Mouse (Mus musculus) myocyte (in vitro differentiated cells): ENCODE results near the gene Ndufs2. TPM values are rescaled to one million over a fixed set of nuclear protein-coding genes. Genes with fewer than 3 reads are reported as not detected.

Experiments
- H3K27me3 ChIP-seq: one replicate; pipeline ENCODE4 v1.6.1; 2011; ENCODE audit not compliant: control insufficient read depth, insufficient read depth, insufficient read length
- H3K36me3 ChIP-seq: one replicate; pipeline ENCODE4 v1.6.1; 2011; ENCODE audit not compliant: control insufficient read depth, insufficient read depth
- H3K4me2 ChIP-seq: one replicate; pipeline ENCODE4 v1.6.1; 2011; ENCODE audit warnings: low read depth, control low read depth
- H3K4me3 ChIP-seq: one replicate; pipeline ENCODE4 v1.5.1; 2011; ENCODE audit warnings: mild to moderate bottlenecking, control low read depth, moderate library complexity
- H3K79me2 ChIP-seq: one replicate; pipeline ENCODE4 v1.6.1; 2011; ENCODE audit not compliant: control insufficient read depth, insufficient read depth
- H3ac ChIP-seq: one replicate; pipeline ENCODE4 v1.6.1; 2011; ENCODE audit not compliant: control insufficient read depth, insufficient read length
- CEBPB ChIP-seq: IDR thresholded peaks from 2 replicates; pipeline ENCODE4 v1.6.1; 2011; ENCODE audit warnings: mild to moderate bottlenecking, moderate library complexity; ENCODE audit not compliant: poor library complexity, insufficient read depth, severe bottlenecking
- E2F4 ChIP-seq: IDR thresholded peaks from one replicate; pipeline ENCODE4 v1.6.1; 2011; ENCODE audit warnings: mild to moderate bottlenecking, control low read depth, moderate library complexity; ENCODE audit not compliant: insufficient read depth
- MAX ChIP-seq: IDR thresholded peaks from one replicate; pipeline ENCODE4 v1.6.1; 2011; ENCODE audit warnings: low read depth, mild to moderate bottlenecking, control low read depth
- MYOD1 ChIP-seq, 3 experiments: IDR thresholded peaks; one replicate each; pipeline ENCODE4 v1.6.1; 2011; ENCODE audit warnings: control low read depth in 2 of 3, low read depth in 2 of 3, mild to moderate bottlenecking in 2 of 3, moderate library complexity in 1 of 3; ENCODE audit not compliant: insufficient read length in 2 of 3, control insufficient read depth in 1 of 3
- MYOG ChIP-seq, 3 experiments: IDR thresholded peaks; one replicate each; pipeline ENCODE4 v1.6.1; 2011; ENCODE audit warnings: control low read depth in 2 of 3, low read depth in 2 of 3, mild to moderate bottlenecking in 2 of 3; ENCODE audit not compliant: insufficient read length in 2 of 3, control insufficient read depth in 1 of 3, insufficient read depth in 1 of 3
- POLR2A ChIP-seq: IDR thresholded peaks from one replicate; pipeline ENCODE4 v1.6.1; 2011; ENCODE audit warnings: low read depth, mild to moderate bottlenecking, control low read depth, moderate library complexity; ENCODE audit not compliant: insufficient read length
- POLR2AphosphoS2 ChIP-seq: IDR thresholded peaks from one replicate; pipeline ENCODE4 v1.6.1; 2011; ENCODE audit warnings: low read depth, control low read depth; ENCODE audit not compliant: insufficient read length
- REST ChIP-seq: IDR thresholded peaks from one replicate; pipeline ENCODE4 v1.6.1; 2011; ENCODE audit warnings: mild to moderate bottlenecking, control low read depth, moderate library complexity; ENCODE audit not compliant: insufficient read depth, insufficient read length
- SRF ChIP-seq: IDR thresholded peaks from one replicate; pipeline ENCODE4 v1.6.1; 2011; ENCODE audit warnings: low read depth; ENCODE audit not compliant: control insufficient read depth, insufficient read length
- TCF12 ChIP-seq: IDR thresholded peaks from one replicate; pipeline ENCODE4 v1.6.1; 2011; ENCODE audit warnings: mild to moderate bottlenecking, control low read depth; ENCODE audit not compliant: poor library complexity, insufficient read depth, severe bottlenecking
- TCF3 ChIP-seq: IDR thresholded peaks from one replicate; pipeline ENCODE4 v1.6.1; 2011; ENCODE audit warnings: low read depth, control low read depth; ENCODE audit not compliant: insufficient read length
- USF1 ChIP-seq: IDR thresholded peaks from one replicate; pipeline ENCODE4 v1.6.1; 2011; ENCODE audit warnings: low read depth, mild to moderate bottlenecking, control low read depth, moderate library complexity
- polyA plus RNA-seq: library from polyadenylated mRNA; unstranded; fragments of >200 nt; fragmentation: generic; extraction: Trizol; gene quantifications from one replicate; pipeline ENCODE4 v1.2.1, GENCODE M21; 2012; ENCODE audit warnings: missing spikeins

Gene Ndufs2
- polyA plus RNA-seq, 1 experiment = 409 TPM

GRCm38 (mm10) chr1:171239992-171240744 is 11.0 kb downstream of the Ndufs2 start:
- Histone ChIP-seq H3K4me3 (no peak overlapping the region), H3K27me3 (no peaks in the 10 kb centered on the region), H3K4me2 (no peak overlapping the region), H3K36me3 (peaks cover 25% of the 10 kb centered on the region), H3ac (no peak overlapping the region), H3K79me2 (peaks cover 14% of the 10 kb centered on the region)
- no peak for TF ChIP-seq MAX
- TF ChIP-seq POLR2AphosphoS2 = no peak
- TF ChIP-seq MYOG (IDR thresholded peaks at IDR 0.05; ENCODE audit: control insufficient read depth in 1 of 3, insufficient read depth in 1 of 3, insufficient read length in 2 of 3, low read depth in 2 of 3) = no peak
- no peak for TF ChIP-seq USF1
- no peak for TF ChIP-seq MYOD1 (IDR thresholded peaks at IDR 0.05; ENCODE audit: control insufficient read depth in 1 of 3, insufficient read length in 2 of 3, low read depth in 2 of 3)
- TF ChIP-seq TCF3 = no peak
- TF ChIP-seq REST = no peak
- TF ChIP-seq POLR2A = no peak
- no peak for TF ChIP-seq E2F4
- TF ChIP-seq SRF = no peak
- TF ChIP-seq TCF12 = no peak

GRCm38 (mm10) chr1:171238463-171238862 is 12.7 kb downstream of the Ndufs2 start:
- Histone ChIP-seq H3K36me3 (peaks cover 35% of the 10 kb centered on the region), H3K4me3 (no peak overlapping the region), H3K79me2 (peaks cover 3% of the 10 kb centered on the region), H3ac (no peak overlapping the region), H3K4me2 (no peak overlapping the region), H3K27me3 (no peaks in the 10 kb centered on the region)
- no peak for TF ChIP-seq POLR2A
- TF ChIP-seq REST = no peak
- no peak for TF ChIP-seq POLR2AphosphoS2
- no peak for TF ChIP-seq CEBPB
- no peak for TF ChIP-seq MYOG (IDR thresholded peaks at IDR 0.05; ENCODE audit: control insufficient read depth in 1 of 3, insufficient read depth in 1 of 3, insufficient read length in 2 of 3, low read depth in 2 of 3)
- TF ChIP-seq TCF12 = no peak
- TF ChIP-seq USF1 = no peak
- no peak for TF ChIP-seq MAX
- TF ChIP-seq MYOD1 (IDR thresholded peaks at IDR 0.05; ENCODE audit: control insufficient read depth in 1 of 3, insufficient read length in 2 of 3, low read depth in 2 of 3) = no peak
- no peak for TF ChIP-seq SRF
- no peak for TF ChIP-seq TCF3
- no peak for TF ChIP-seq E2F4

GRCm38 (mm10) chr1:171237438-171237837 is 13.8 kb downstream of the Ndufs2 start:
- TF ChIP-seq TCF12 = no peak
- no peak for TF ChIP-seq POLR2A
- TF ChIP-seq CEBPB = no peak
- no peak for TF ChIP-seq MYOG (IDR thresholded peaks at IDR 0.05; ENCODE audit: control insufficient read depth in 1 of 3, insufficient read depth in 1 of 3, insufficient read length in 2 of 3, low read depth in 2 of 3)
- no peak for TF ChIP-seq REST
- no peak for TF ChIP-seq MAX
- TF ChIP-seq POLR2AphosphoS2 = no peak
- no peak for TF ChIP-seq MYOD1 (IDR thresholded peaks at IDR 0.05; ENCODE audit: control insufficient read depth in 1 of 3, insufficient read length in 2 of 3, low read depth in 2 of 3)
- no peak for TF ChIP-seq E2F4
- no peak for TF ChIP-seq USF1
- no peak for TF ChIP-seq SRF
- TF ChIP-seq TCF3 = no peak
- Histone ChIP-seq H3K4me2 (no peak overlapping the region), H3K36me3 (peaks cover 42% of the 10 kb centered on the region), H3K27me3 (no peaks in the 10 kb centered on the region), H3ac (no peak overlapping the region), H3K79me2 (no peaks in the 10 kb centered on the region), H3K4me3 (no peak overlapping the region)

- peaks cover 42% of the 10 kb centered on the region for H3K36me3 ChIP-seq
- H3K4me2 ChIP-seq = peak overlapping the region; percentile 15
- H3K79me2 ChIP-seq = no peaks in the 10 kb centered on the region
- H3K27me3 ChIP-seq = no peaks in the 10 kb centered on the region
- H3K4me3 ChIP-seq = no peak overlapping the region
- no peak for TF ChIP-seq USF1
- no peak for TF ChIP-seq POLR2A
- TF ChIP-seq MAX = no peak
- TF ChIP-seq MYOG (IDR thresholded peaks at IDR 0.05; ENCODE audit: control insufficient read depth in 1 of 3, insufficient read depth in 1 of 3, insufficient read length in 2 of 3, low read depth in 2 of 3) = no peak
- TF ChIP-seq E2F4 = no peak
- no peak for TF ChIP-seq CEBPB
- no peak for TF ChIP-seq REST
- no peak for TF ChIP-seq POLR2AphosphoS2
- no peak for TF ChIP-seq TCF12
- TF ChIP-seq TCF3 = no peak
- H3ac ChIP-seq = no peak overlapping the region
These were observed 15.4 kb downstream of the Ndufs2 start for GRCm38 (mm10) chr1:171235791-171236190.

GRCm38 (mm10) chr1:171234538-171234937 is 16.6 kb downstream of the Ndufs2 start:
- Histone ChIP-seq H3K27me3 (no peaks in the 10 kb centered on the region), H3K4me3 (no peak overlapping the region), H3K36me3 (peaks cover 42% of the 10 kb centered on the region), H3K79me2 (no peaks in the 10 kb centered on the region), H3ac (no peak overlapping the region), H3K4me2 (no peak overlapping the region)
- TF ChIP-seq REST (no peak), USF1 (no peak), POLR2A (no peak), MAX (no peak), TCF12 (no peak)
